Mouse (Mus musculus) C2C12 (cell line): ENCODE measurements at regions not wholly inside any gene's neighbourhood (a gene's known extent, or its start where the extent isn't known, plus 50 kb on each side); places are given as distances from the start of the nearest gene placed in this dataset.

Source experiments
- H3K27me3 ChIP-seq: one replicate; pipeline ENCODE4 v1.6.1; 2011; ENCODE audit not compliant: control insufficient read depth, insufficient read depth, insufficient read length
- H3K36me3 ChIP-seq: one replicate; pipeline ENCODE4 v1.6.1; 2011; ENCODE audit not compliant: control insufficient read depth, insufficient read depth
- H3K4me3 ChIP-seq: one replicate; pipeline ENCODE4 v1.5.1; 2011; ENCODE audit warnings: mild to moderate bottlenecking, control low read depth; ENCODE audit not compliant: poor library complexity, insufficient read depth, severe bottlenecking
- H3K79me2 ChIP-seq: one replicate; pipeline ENCODE4 v1.6.1; 2011; ENCODE audit not compliant: control insufficient read depth, insufficient read depth
- H3K79me3 ChIP-seq: one replicate; pipeline ENCODE4 v1.6.1; 2011; ENCODE audit warnings: low read depth, control low read depth
- H3ac ChIP-seq: one replicate; pipeline ENCODE3; 2011; ENCODE audit warnings: low read depth; ENCODE audit not compliant: control insufficient read depth, insufficient read length
- CEBPB ChIP-seq: IDR thresholded peaks from one replicate; pipeline ENCODE4 v1.6.1; 2011; ENCODE audit warnings: low read depth, mild to moderate bottlenecking, control low read depth, moderate library complexity
- CTCF ChIP-seq: IDR thresholded peaks from one replicate; pipeline ENCODE4 v1.5.1; 2011; ENCODE audit not compliant: control insufficient read depth, insufficient read depth, insufficient read length
- FOSL1 ChIP-seq: IDR thresholded peaks from one replicate; pipeline ENCODE4 v1.8.0; 2011; ENCODE audit warnings: mild to moderate bottlenecking, low read length; ENCODE audit not compliant: poor library complexity, insufficient read depth, severe bottlenecking
- MAX ChIP-seq: IDR thresholded peaks from one replicate; pipeline ENCODE4 v1.6.1; 2011; ENCODE audit warnings: mild to moderate bottlenecking, control low read depth
- MYOD1 ChIP-seq: IDR thresholded peaks from one replicate; pipeline ENCODE4 v1.6.1; 2011; ENCODE audit warnings: low read depth; ENCODE audit not compliant: control insufficient read depth, insufficient read length
- MYOG ChIP-seq: IDR thresholded peaks from one replicate; pipeline ENCODE4 v1.6.1; 2011; ENCODE audit not compliant: control insufficient read depth, insufficient read length; ENCODE audit errors: extremely low read depth
- USF1 ChIP-seq: IDR thresholded peaks from one replicate; pipeline ENCODE4 v1.6.1; 2011; ENCODE audit warnings: low read depth, mild to moderate bottlenecking, control low read depth, moderate library complexity

- no peaks in the 10 kb centered on the region for H3K79me2 ChIP-seq
- no peaks in the 10 kb centered on the region for H3K79me3 ChIP-seq
- no peak overlapping the region for H3ac ChIP-seq
- no peaks in the 10 kb centered on the region for H3K36me3 ChIP-seq
- no peak overlapping the region for H3K4me3 ChIP-seq
- TF ChIP-seq CEBPB (no peak), MYOG (no peak), FOSL1 (no peak), MYOD1 (no peak), USF1 (no peak), MAX (no peak), CTCF (no peak)
- H3K27me3 ChIP-seq, result no peaks in the 10 kb centered on the region
These were observed 1544.0 kb downstream of the Efna5 start for GRCm38 (mm10) chr17:61337094-61337493.

GRCm38 (mm10) chr17:61325401-61325800, 1555.7 kb downstream of the Efna5 start:
- Histone ChIP-seq H3K27me3 (no peaks in the 10 kb centered on the region), H3ac (no peak overlapping the region), H3K36me3 (no peaks in the 10 kb centered on the region), H3K79me2 (no peaks in the 10 kb centered on the region), H3K79me3 (no peaks in the 10 kb centered on the region), H3K4me3 (no peak overlapping the region)
- no peak for TF ChIP-seq MYOG
- TF ChIP-seq USF1, result no peak
- no peak for TF ChIP-seq CEBPB
- TF ChIP-seq CTCF, result no peak
- no peak for TF ChIP-seq MAX
- TF ChIP-seq FOSL1, result no peak
- no peak for TF ChIP-seq MYOD1

GRCm38 (mm10) chr17:61320865-61321264, 1560.3 kb downstream of the Efna5 start:
- Histone ChIP-seq H3K4me3 (no peak overlapping the region), H3K36me3 (no peaks in the 10 kb centered on the region), H3K79me3 (no peaks in the 10 kb centered on the region), H3K27me3 (no peaks in the 10 kb centered on the region), H3ac (no peak overlapping the region), H3K79me2 (no peaks in the 10 kb centered on the region)
- no peak for TF ChIP-seq CTCF
- no peak for TF ChIP-seq FOSL1
- TF ChIP-seq CEBPB, result no peak
- TF ChIP-seq USF1, result no peak
- no peak for TF ChIP-seq MYOG
- no peak for TF ChIP-seq MYOD1
- no peak for TF ChIP-seq MAX

- Histone ChIP-seq H3K27me3 (no peaks in the 10 kb centered on the region), H3K4me3 (no peak overlapping the region), H3ac (no peak overlapping the region), H3K36me3 (no peaks in the 10 kb centered on the region), H3K79me2 (no peaks in the 10 kb centered on the region), H3K79me3 (no peaks in the 10 kb centered on the region)
- TF ChIP-seq MYOD1, result no peak
- no peak for TF ChIP-seq USF1
- TF ChIP-seq CEBPB, result no peak
- TF ChIP-seq MAX, result no peak
- TF ChIP-seq MYOG, result no peak
- TF ChIP-seq CTCF, result no peak
- TF ChIP-seq FOSL1, result no peak
These were observed 1567.7 kb downstream of the Efna5 start for GRCm38 (mm10) chr17:61313424-61313823.

GRCm38 (mm10) chr17:61311189-61311588, 1569.9 kb downstream of the Efna5 start:
- no peak overlapping the region for H3K4me3 ChIP-seq
- no peaks in the 10 kb centered on the region for H3K79me3 ChIP-seq
- no peaks in the 10 kb centered on the region for H3K79me2 ChIP-seq
- H3K27me3 ChIP-seq, result no peaks in the 10 kb centered on the region
- H3K36me3 ChIP-seq, result no peaks in the 10 kb centered on the region
- no peak overlapping the region for H3ac ChIP-seq
- TF ChIP-seq CEBPB (no peak), USF1 (no peak), MYOG (no peak), MYOD1 (no peak), MAX (no peak), CTCF (no peak), FOSL1 (no peak)

- H3K27me3 ChIP-seq, result no peaks in the 10 kb centered on the region
- TF ChIP-seq MYOD1 (no peak), FOSL1 (no peak), MYOG (no peak), CEBPB (no peak), USF1 (no peak), CTCF (no peak), MAX (no peak)
- H3ac ChIP-seq, result no peak overlapping the region
- no peaks in the 10 kb centered on the region for H3K79me3 ChIP-seq
- no peak overlapping the region for H3K4me3 ChIP-seq
- no peaks in the 10 kb centered on the region for H3K36me3 ChIP-seq
- no peaks in the 10 kb centered on the region for H3K79me2 ChIP-seq
These were observed 1577.5 kb downstream of the Efna5 start for GRCm38 (mm10) chr17:61303611-61304010.
